Mouse (Mus musculus): Measurements from ENCODE around the gene Pdzrn4. TPM values are rescaled to one million over a fixed set of nuclear protein-coding genes. Genes with fewer than 3 reads are reported as not detected.

Gene Pdzrn4
- polyA plus RNA-seq, 1 experiment, result 2.1 TPM

GRCm38 (mm10) chr15:92622323-92622722, 225.6 kb downstream of the Pdzrn4 start:
- no peak for DNase-seq
- Histone ChIP-seq H3K27ac (ENCODE audit: insufficient read depth, low read length) (no peak overlapping the region), H3K4me3 (replicated peaks; ENCODE audit: insufficient read depth, low read depth, low read length) (no peak overlapping the region), H3K27me3 (ENCODE audit: control insufficient read depth, insufficient read depth, low read length) (no peaks in the 10 kb centered on the region), H3K4me1 (ENCODE audit: control insufficient read depth, insufficient read depth, low read length) (no peaks in the 10 kb centered on the region; the same call in 1 of the 2 replicates)
- no peak for TF ChIP-seq CTCF (IDR thresholded peaks at IDR 0.05; ENCODE audit: borderline replicate concordance, insufficient read depth, low read depth, low read length)
- no peak for TF ChIP-seq POLR2A (IDR thresholded peaks at IDR 0.05; ENCODE audit: borderline replicate concordance, insufficient read depth, low read length)
- 83% methylated on average over 5 of the region's 5 CpGs for WGBS

GRCm38 (mm10) chr15:92629172-92629571, 232.5 kb downstream of the Pdzrn4 start:
- WGBS, result 58% methylated on average over 2 of the region's 2 CpGs

GRCm38 (mm10) chr15:92634044-92634610, 237.4 kb downstream of the Pdzrn4 start:
- no peak overlapping the region for H3K4me3 ChIP-seq (replicated peaks; ENCODE audit: insufficient read depth, low read depth, low read length)
- no peak overlapping the region for H3K27ac ChIP-seq (ENCODE audit: insufficient read depth, low read length)
- no peak for DNase-seq
- no peaks in the 10 kb centered on the region for H3K4me1 ChIP-seq (ENCODE audit: control insufficient read depth, insufficient read depth, low read length)
- no peak for TF ChIP-seq CTCF (IDR thresholded peaks at IDR 0.05; ENCODE audit: borderline replicate concordance, insufficient read depth, low read depth, low read length)
- TF ChIP-seq POLR2A (IDR thresholded peaks at IDR 0.05; ENCODE audit: borderline replicate concordance, insufficient read depth, low read length), result no peak
- no peaks in the 10 kb centered on the region for H3K27me3 ChIP-seq (ENCODE audit: control insufficient read depth, insufficient read depth, low read length)
- WGBS, result 91% methylated on average over 14 of the region's 14 CpGs

More at GRCm38 (mm10) chr15:92629172-92629571, 232.5 kb downstream of the Pdzrn4 start:
- Histone ChIP-seq H3K27ac (ENCODE audit: insufficient read depth, low read length) (no peak overlapping the region), H3K4me1 (ENCODE audit: control insufficient read depth, insufficient read depth, low read length) (no peaks in the 10 kb centered on the region), H3K27me3 (ENCODE audit: control insufficient read depth, insufficient read depth, low read length) (no peaks in the 10 kb centered on the region), H3K4me3 (replicated peaks; ENCODE audit: insufficient read depth, low read depth, low read length) (no peak overlapping the region)
- no peak for DNase-seq
- TF ChIP-seq POLR2A (IDR thresholded peaks at IDR 0.05; ENCODE audit: borderline replicate concordance, insufficient read depth, low read length), result no peak
- TF ChIP-seq CTCF (IDR thresholded peaks at IDR 0.05; ENCODE audit: borderline replicate concordance, insufficient read depth, low read depth, low read length), result no peak

- Histone ChIP-seq H3K27ac (ENCODE audit: insufficient read depth, low read length) (no peak overlapping the region), H3K27me3 (ENCODE audit: control insufficient read depth, insufficient read depth, low read length) (no peaks in the 10 kb centered on the region), H3K4me3 (replicated peaks; ENCODE audit: insufficient read depth, low read depth, low read length) (no peak overlapping the region), H3K4me1 (ENCODE audit: control insufficient read depth, insufficient read depth, low read length) (peaks cover 4% of the 10 kb centered on the region; the same call in 1 of the 2 replicates)
- no peak for DNase-seq
- TF ChIP-seq POLR2A (IDR thresholded peaks at IDR 0.05; ENCODE audit: borderline replicate concordance, insufficient read depth, low read length) (no peak), CTCF (IDR thresholded peaks at IDR 0.05; ENCODE audit: borderline replicate concordance, insufficient read depth, low read depth, low read length) (no peak)
- 32% methylated on average over 18 of the region's 18 CpGs for WGBS
These were observed 243.8 kb downstream of the Pdzrn4 start for GRCm38 (mm10) chr15:92640212-92641082.

GRCm38 (mm10) chr15:92671279-92672051, 274.8 kb downstream of the Pdzrn4 start:
- no peaks in the 10 kb centered on the region for H3K4me1 ChIP-seq (ENCODE audit: control insufficient read depth, insufficient read depth, low read length)
- no peak overlapping the region for H3K4me3 ChIP-seq (replicated peaks; ENCODE audit: insufficient read depth, low read depth, low read length)
- no peak for DNase-seq
- TF ChIP-seq POLR2A (IDR thresholded peaks at IDR 0.05; ENCODE audit: borderline replicate concordance, insufficient read depth, low read length) (no peak), CTCF (IDR thresholded peaks at IDR 0.05; ENCODE audit: borderline replicate concordance, insufficient read depth, low read depth, low read length) (no peak)
- H3K27me3 ChIP-seq (ENCODE audit: control insufficient read depth, insufficient read depth, low read length), result no peaks in the 10 kb centered on the region
- WGBS, result 85% methylated on average over 11 of the region's 11 CpGs
- no peak overlapping the region for H3K27ac ChIP-seq (ENCODE audit: insufficient read depth, low read length)

- no peaks in the 10 kb centered on the region for H3K27me3 ChIP-seq (ENCODE audit: control insufficient read depth, insufficient read depth, low read length)
- no peaks in the 10 kb centered on the region for H3K4me1 ChIP-seq (ENCODE audit: control insufficient read depth, insufficient read depth, low read length)
- WGBS, result 90% methylated on average over 5 of the region's 5 CpGs
- no peak for DNase-seq
- no peak overlapping the region for H3K27ac ChIP-seq (ENCODE audit: insufficient read depth, low read length)
- TF ChIP-seq POLR2A (IDR thresholded peaks at IDR 0.05; ENCODE audit: borderline replicate concordance, insufficient read depth, low read length) (no peak), CTCF (IDR thresholded peaks at IDR 0.05; ENCODE audit: borderline replicate concordance, insufficient read depth, low read depth, low read length) (no peak)
- no peak overlapping the region for H3K4me3 ChIP-seq (replicated peaks; ENCODE audit: insufficient read depth, low read depth, low read length)
These were observed 279.4 kb downstream of the Pdzrn4 start for GRCm38 (mm10) chr15:92676096-92676495.

GRCm38 (mm10) chr15:92678377-92678776, 281.7 kb downstream of the Pdzrn4 start:
- H3K27me3 ChIP-seq (ENCODE audit: control insufficient read depth, insufficient read depth, low read length), result no peaks in the 10 kb centered on the region

More at GRCm38 (mm10) chr15:92678377-92678776, 281.7 kb downstream of the Pdzrn4 start:
- H3K27ac ChIP-seq (ENCODE audit: insufficient read depth, low read length), result no peak overlapping the region
- no peak overlapping the region for H3K4me3 ChIP-seq (replicated peaks; ENCODE audit: insufficient read depth, low read depth, low read length)
- TF ChIP-seq CTCF (IDR thresholded peaks at IDR 0.05; ENCODE audit: borderline replicate concordance, insufficient read depth, low read depth, low read length) (no peak), POLR2A (IDR thresholded peaks at IDR 0.05; ENCODE audit: borderline replicate concordance, insufficient read depth, low read length) (no peak)
- no peaks in the 10 kb centered on the region for H3K4me1 ChIP-seq (ENCODE audit: control insufficient read depth, insufficient read depth, low read length)
- WGBS, result 85% methylated on average over 6 of the region's 6 CpGs
- no peak for DNase-seq

All from cerebellum, adult 2 months (tissue).